Mouse (Mus musculus): ENCODE measurements around the gene Cinp. TPM values are rescaled to one million over a fixed set of nuclear protein-coding genes. Genes with fewer than 3 reads are reported as not detected.

Gene Cinp
- total and polyA plus RNA-seq, 3 experiments, result 162 to 210 TPM; not detected in 1

- TF ChIP-seq TBP (IDR thresholded peaks at IDR 0.05; ENCODE audit: low read depth, low read length), result peak; percentile 100
- TF ChIP-seq USF1 (IDR thresholded peaks at IDR 0.05; ENCODE audit: low read depth, low read length), result no peak
- no peak for TF ChIP-seq E2F4 (IDR thresholded peaks at IDR 0.05; ENCODE audit: borderline replicate concordance, low read depth, low read length)
These were observed 43.6 kb downstream of the Cinp start (continued) for GRCm38 (mm10) chr12:110845131-110845880.

DNA sequence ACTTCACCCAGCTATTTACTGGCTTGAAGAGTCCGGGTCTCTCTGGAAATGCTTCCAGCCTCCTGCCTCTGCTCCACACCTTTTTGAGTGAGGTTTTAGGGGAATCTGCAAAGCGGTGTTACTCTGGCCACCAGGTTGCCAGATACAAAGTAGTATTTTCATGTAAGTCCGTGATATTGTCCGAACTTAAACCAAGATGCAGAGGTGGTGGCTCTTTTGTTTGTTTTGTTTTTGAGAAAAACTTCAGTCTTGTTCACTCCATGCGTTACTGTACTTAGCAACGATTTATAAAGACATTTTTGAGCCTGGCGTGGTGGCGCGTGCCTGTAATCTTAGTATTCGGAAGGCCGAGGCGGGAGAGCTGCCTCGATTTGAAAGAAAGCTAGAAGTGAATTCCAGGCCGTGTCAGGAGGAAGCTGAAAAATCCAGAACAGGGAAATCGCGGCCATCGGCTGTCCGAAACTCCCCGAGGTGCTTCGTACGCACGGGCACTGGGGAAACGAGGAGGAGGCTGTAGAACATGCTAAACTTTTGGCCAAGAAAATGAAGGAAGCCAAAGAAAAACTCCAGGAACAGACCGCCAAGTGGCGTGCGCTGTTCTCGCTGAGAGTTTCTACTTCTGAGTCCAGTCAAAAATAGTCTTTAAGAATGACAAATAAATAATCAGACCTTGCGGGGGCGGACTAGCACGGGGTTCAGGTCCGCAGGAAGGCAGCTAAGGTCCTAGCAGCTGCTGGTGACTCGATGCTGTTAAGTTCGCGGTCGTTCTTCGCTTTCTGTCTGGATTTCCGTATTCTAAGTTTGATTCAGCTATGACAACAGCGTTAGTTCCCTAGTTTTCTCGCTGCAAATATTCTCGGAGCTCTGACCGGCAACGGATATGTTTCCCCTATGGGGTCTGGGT, 44.5 kb downstream of the Cinp start:
- no peak for DNase-seq (ENCODE audit: low read depth, low spot score)
- H3K79me2 ChIP-seq (ENCODE audit: control insufficient read depth, insufficient read depth, low read length, poor library complexity), result no peaks in the 10 kb centered on the region; the same call in 1 of the 2 replicates
- H3K36me3 ChIP-seq (ENCODE audit: control insufficient read depth in 1 of 2, insufficient read depth in 2 of 2, low read length in 2 of 2), result peaks cover 0 to 6% of the 10 kb centered on the region in 2 experiments; a peak in 1 of 4 replicates
- H3K4me1 ChIP-seq (ENCODE audit: control insufficient read depth in 1 of 2, insufficient read depth in 2 of 2, low read length in 2 of 2), result peaks cover 0 to 12% of the 10 kb centered on the region in 2 experiments; a peak in 3 of 4 replicates
- H3K27me3 ChIP-seq (ENCODE audit: control insufficient read depth in 1 of 2, insufficient read depth in 2 of 2, low read length in 2 of 2), result no peaks in the 10 kb centered on the region
- H3K4me3 ChIP-seq (ENCODE audit: control insufficient read depth in 1 of 2, insufficient read depth in 1 of 2, low read depth in 2 of 2, low read length in 2 of 2), result peak overlapping the region; percentile 47 to 85
- H3K27ac ChIP-seq (ENCODE audit: control insufficient read depth, low read depth, low read length), result peak overlapping the region; percentile 83
- 0 out of 2 replicates have a peak, but pooled peaks have one; percentile 40 for TF ChIP-seq NELFE (IDR thresholded peaks at IDR 0.05; ENCODE audit: low read depth, low read length)
- TF ChIP-seq GATA1 (IDR thresholded peaks at IDR 0.05; ENCODE audit: low read depth, low read length), result no peak
- peak; percentile 63; the same call in 1 of the 2 replicates for TF ChIP-seq CHD1 (IDR thresholded peaks at IDR 0.05; ENCODE audit: low read depth, low read length)
- peak; percentile 87 for TF ChIP-seq SIN3A (IDR thresholded peaks at IDR 0.05; ENCODE audit: low read length)
- TF ChIP-seq MAX (IDR thresholded peaks at IDR 0.05; ENCODE audit: low read length), result peak; percentile 62; the same call in 1 of the 2 replicates
- TF ChIP-seq MEF2A (IDR thresholded peaks at IDR 0.05; ENCODE audit: extremely low read depth, insufficient replicate concordance, low read depth, low read length, poor library complexity, severe bottlenecking), result no peak
- TF ChIP-seq RAD21 (IDR thresholded peaks at IDR 0.05; ENCODE audit: low read depth, low read length), result peak; percentile 7
- TF ChIP-seq CTCF (IDR thresholded peaks at IDR 0.05 in 2 of 3, conservative IDR thresholded peaks at IDR 0.05 in 1 of 3; ENCODE audit: control insufficient read depth in 1 of 3, insufficient read depth in 1 of 3, low read depth in 2 of 3, low read length in 3 of 3, poor library complexity in 1 of 3, severe bottlenecking in 1 of 3), result peak in 1 of 3 experiments; percentile 18; a peak in 1 of 6 replicates
- TF ChIP-seq HCFC1 (IDR thresholded peaks at IDR 0.05; ENCODE audit: low read depth, low read length), result peak; percentile 65; the same call in 1 of the 2 replicates
- TF ChIP-seq UBTF (IDR thresholded peaks at IDR 0.05; ENCODE audit: borderline replicate concordance, insufficient read depth, low read depth, low read length), result peak; percentile 77; the same call in 1 of the 2 replicates
- peak; percentile 30; the same call in 1 of the 2 replicates for TF ChIP-seq SMC3 (IDR thresholded peaks at IDR 0.05; ENCODE audit: low read depth, low read length)
- TF ChIP-seq NRF1 (IDR thresholded peaks at IDR 0.05; ENCODE audit: insufficient read depth, low read depth, low read length, poor library complexity, severe bottlenecking), result no peak
- TF ChIP-seq MXI1 (IDR thresholded peaks at IDR 0.05; ENCODE audit: low read depth, low read length), result peak; percentile 80
- no peaks in the 10 kb centered on the region for H3K9me3 ChIP-seq (replicated peaks; ENCODE audit: insufficient read depth, low read length)
- peak overlapping the region; percentile 65 for H3K9ac ChIP-seq (ENCODE audit: control insufficient read depth, low read depth, low read length, poor library complexity, severe bottlenecking)
